ENCODE assay signal across 31 mouse cellular contexts in genomic region chr8:77544428-77544827, GRCm38 (mm10). TPM values are rescaled to one million over a fixed set of nuclear protein-coding genes. Genes with fewer than 3 reads are reported as not detected.
DNase-seq lines count a peak whose midpoint lies in the region; ATAC-seq and TF ChIP-seq lines count a peak whose summit lies in the region.
"Had no signal": no experiment of that assay in that cellular context is flagged by ENCODE, and none has a peak within 500 bp of the region (broad histone marks: within the 10 kb centered on the region; RNA-seq: fewer than 3 reads in every experiment).

No protein-coding gene starts in this region.

- H3K27me3 ChIP-seq in G1E (ENCODE audit: insufficient read depth, low read length), result no peaks in the 10 kb centered on the region
- H3K27me3 ChIP-seq in liver, embryonic 12.5 days (replicated peaks), result no peaks in the 10 kb centered on the region
- H3K27me3 ChIP-seq: embryonic facial prominence, embryonic 15.5 days; forebrain, embryonic 13.5 days; midbrain, embryonic 15.5 days; neural tube, embryonic 12.5 days; Patski had no signal

- H3K4me3 ChIP-seq in G1E (ENCODE audit: low read depth, low read length), result peak overlapping the region; percentile 37; the same call in 1 of the 2 replicates
- H3K4me3 ChIP-seq in liver, embryonic 12.5 days, result no peak overlapping the region
- H3K4me3 ChIP-seq: embryonic facial prominence, embryonic 10.5 days; embryonic facial prominence, embryonic 15.5 days; forebrain, embryonic 13.5 days; hindbrain, embryonic 10.5 days; midbrain, embryonic 15.5 days; neural tube, embryonic 12.5 days had no signal

- no peak for TF ChIP-seq CTCF in G1E (IDR thresholded peaks at IDR 0.05; ENCODE audit: low read depth, low read length)

- H3K27ac ChIP-seq in liver, embryonic 12.5 days, result peak overlapping the region; percentile 15; the same call in 1 of the 2 replicates
- H3K27ac ChIP-seq: embryonic facial prominence, embryonic 10.5 days; embryonic facial prominence, embryonic 15.5 days; forebrain, embryonic 13.5 days; hindbrain, embryonic 10.5 days; midbrain, embryonic 15.5 days; neural tube, embryonic 12.5 days had no signal

- peak; percentile 78 for ATAC-seq in G1E (ENCODE audit: extremely low read depth, insufficient number of reproducible peaks, low FRiP score, poor library complexity, severe bottlenecking)
- peak; percentile 42 for ATAC-seq in liver, embryonic 12.5 days
- peak; percentile 67 for ATAC-seq in megakaryocyte progenitor cell, adult 5-6 weeks (replicated peaks; ENCODE audit: poor library complexity)
- ATAC-seq: CD4-positive, CD25-positive, alpha-beta regulatory T cell, adult 4 months; forebrain, embryonic 13.5 days; hindbrain, embryonic 16.5 days; midbrain, embryonic 15.5 days; Patski had no signal

- H3K9me3 ChIP-seq in G1E (replicated peaks), result no peaks in the 10 kb centered on the region
- no peaks in the 10 kb centered on the region for H3K9me3 ChIP-seq in liver, embryonic 12.5 days (replicated peaks)
- H3K9me3 ChIP-seq: embryonic facial prominence, embryonic 15.5 days; forebrain, embryonic 13.5 days; hindbrain, embryonic 10.5 days; midbrain, embryonic 15.5 days; neural tube, embryonic 12.5 days had no signal

- peak overlapping the region; percentile 31; the same call in 1 of the 2 replicates for H3K4me2 ChIP-seq in liver, embryonic 12.5 days
- H3K4me2 ChIP-seq: embryonic facial prominence, embryonic 15.5 days; forebrain, embryonic 13.5 days; lung, embryonic 14.5 days; midbrain, embryonic 15.5 days; neural tube, embryonic 12.5 days had no signal

- H3K36me3 ChIP-seq in G1E (replicated peaks), result no peaks in the 10 kb centered on the region
- no peaks in the 10 kb centered on the region for H3K36me3 ChIP-seq in liver, embryonic 12.5 days
- H3K36me3 ChIP-seq: embryonic facial prominence, embryonic 10.5 days; embryonic facial prominence, embryonic 15.5 days; hindbrain, embryonic 10.5 days; midbrain, embryonic 15.5 days; neural tube, embryonic 12.5 days had no signal

- DNase-seq in G1E (ENCODE audit: low spot score), result peak; percentile 64
- DNase-seq in MEL-GATA-1-ER (ENCODE audit: extremely low read depth, low read depth), result peak; percentile 43
- no peak for DNase-seq in cerebellum, adult 8-10 months
- DNase-seq in neural tube, embryonic 10.5 days (ENCODE audit: extremely low spot score, low spot score), result no peak
- DNase-seq in spleen, postnatal 14 days (ENCODE audit: low spot score in 2 of 2), result no peak
- DNase-seq: adrenal gland, postnatal 10 days; cerebellum, adult 11-12 months; cerebellum, postnatal 14 days; gastrocnemius, postnatal 14 days; heart, postnatal 14 days; kidney, adult 18-20 months; kidney, postnatal 36 days; layer of hippocampus, postnatal 36 days; left cerebral cortex, postnatal 4 days; lung, embryonic 14.5 days; lung, postnatal 14 days; right cerebral cortex, adult 18-20 months; spleen, adult 18-20 months; thymus, adult 2 months; thymus, postnatal 4 days had no signal

- H3K9ac ChIP-seq in liver, embryonic 12.5 days, result no peak overlapping the region
- H3K9ac ChIP-seq: embryonic facial prominence, embryonic 15.5 days; forebrain, embryonic 13.5 days; lung, embryonic 14.5 days; midbrain, embryonic 15.5 days; neural tube, embryonic 12.5 days had no signal

- H3K4me1 ChIP-seq in G1E (ENCODE audit: insufficient read depth, low read depth, low read length), result peaks cover 39% of the 10 kb centered on the region
- H3K4me1 ChIP-seq in liver, embryonic 12.5 days, result peaks cover 24% of the 10 kb centered on the region
- H3K4me1 ChIP-seq: embryonic facial prominence, embryonic 15.5 days; forebrain, embryonic 13.5 days; midbrain, embryonic 15.5 days; neural tube, embryonic 12.5 days had no signal

- 12% methylated on average over 3 of the region's 3 CpGs for WGBS in liver, embryonic 12.5 days (ENCODE audit: insufficient replicate concordance)

RNA-seq across cellular contexts. Expression of gene Prmt9, which starts 4.8 kb away (rescaled TPM):
- 30.6 and 34.9 TPM in 2 replicates for total RNA-seq in G1E (2014; fragmentation: Nextera tagmentation)
- total RNA-seq in G1E (2017), result 35.5 and 36.8 TPM in 2 replicates
- polyA plus RNA-seq in G1E (2012), result 5.5 and 6.2 TPM in 2 replicates
- polyA plus RNA-seq in liver, embryonic 12.5 days (2016; fragmentation: Nextera tagmentation; extraction: Ambion mirVana), result 12.7 and 13.1 TPM in 2 replicates
- total RNA-seq in megakaryocyte progenitor cell, adult 5-6 weeks (2015), result 19.4 and 22.6 TPM in 2 replicates
- total RNA-seq in megakaryocyte progenitor cell, adult 5-6 weeks (2017), result 23.2 and 31.2 TPM in 2 replicates

RNA-seq across cellular contexts. Expression of gene Arhgap10, which starts 26.7 kb away (rescaled TPM):
- total RNA-seq in G1E (2014; fragmentation: Nextera tagmentation) (22.7 and 24.4 TPM in 2 replicates), G1E (2017) (21.0 and 26.1 TPM in 2 replicates)
- polyA plus RNA-seq in G1E (2012), result 20.3 and 22.9 TPM in 2 replicates
- polyA plus RNA-seq in liver, embryonic 12.5 days (2016; fragmentation: Nextera tagmentation; extraction: Ambion mirVana), result 13.5 and 13.8 TPM in 2 replicates
- total RNA-seq in megakaryocyte progenitor cell, adult 5-6 weeks (2015), result 6.0 and 6.6 TPM in 2 replicates
- total RNA-seq in megakaryocyte progenitor cell, adult 5-6 weeks (2017), result 12.2 and 16.8 TPM in 2 replicates

Comparison
In these comparisons a context has a peak if more than half of its experiments do, and no peak if none do; other contexts are left out.
1. DNase-seq: peak in G1E (single experiment) and MEL-GATA-1-ER (single experiment); none in cerebellum, adult 8-10 months (single experiment), neural tube, embryonic 10.5 days (single experiment) and spleen, postnatal 14 days (0 of 2).
2. Peak in every context shown above with its lines, with median percentiles within 50 percentile points of each other: ATAC-seq.